Mouse (Mus musculus) c-Kit-positive CD71-negative TER-119-negative erythroid progenitor cells, embryonic 14.5 days (primary cell): ENCODE results near the gene Txnrd2.

Experiments used
- DNase-seq: peaks from one replicate; pipeline ENCODE4 v3.0.0-alpha.2; 2013; ENCODE audit warnings: low read depth

Gene Txnrd2

DNA sequence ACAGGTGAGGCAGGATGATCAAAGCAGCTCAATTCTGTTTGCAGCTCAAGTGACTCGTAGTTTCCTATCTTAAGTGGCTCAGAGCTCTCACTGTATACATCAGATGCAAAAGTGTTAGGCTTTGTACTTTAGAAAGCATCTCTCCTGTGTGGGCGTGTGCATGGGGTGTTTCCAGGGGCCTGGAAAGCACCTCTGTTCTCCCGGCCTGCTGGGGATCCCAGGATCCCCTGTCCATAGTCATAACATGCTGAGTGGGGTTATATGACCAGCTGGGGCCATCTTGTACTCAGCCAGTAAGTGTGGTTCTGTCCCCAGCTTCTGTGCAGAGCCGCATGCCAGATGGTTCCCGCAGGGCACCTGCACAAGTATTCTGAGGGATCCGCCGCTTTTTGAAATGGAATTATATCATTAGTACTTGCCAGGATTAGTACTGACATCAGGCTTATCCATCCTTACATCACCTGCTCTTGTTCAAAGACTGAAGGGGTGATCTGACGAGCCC lies 26.2 kb downstream of the Txnrd2 start:
- no peak for DNase-seq

DNA sequence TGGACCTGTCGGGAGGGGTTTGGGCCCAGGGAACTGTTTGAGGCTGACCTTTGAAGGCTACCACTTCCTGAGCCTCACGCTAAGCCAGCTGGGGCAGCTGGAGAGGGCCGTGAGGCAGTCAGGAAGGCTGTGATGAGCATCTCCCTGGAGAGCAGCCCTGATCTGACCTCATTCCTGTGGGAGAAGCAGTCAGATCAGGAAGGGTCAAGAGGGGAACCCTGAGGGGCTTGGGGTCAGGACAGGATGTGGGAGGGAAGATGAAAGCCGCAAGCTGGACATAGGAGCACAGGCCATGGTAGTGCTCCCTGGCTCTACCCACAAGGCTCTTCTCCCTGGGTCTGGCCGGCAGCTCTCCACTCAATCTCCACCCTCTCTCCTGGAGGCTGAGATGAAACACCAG lies 27.7 kb downstream of the Txnrd2 start:
- DNase-seq = no peak

DNA sequence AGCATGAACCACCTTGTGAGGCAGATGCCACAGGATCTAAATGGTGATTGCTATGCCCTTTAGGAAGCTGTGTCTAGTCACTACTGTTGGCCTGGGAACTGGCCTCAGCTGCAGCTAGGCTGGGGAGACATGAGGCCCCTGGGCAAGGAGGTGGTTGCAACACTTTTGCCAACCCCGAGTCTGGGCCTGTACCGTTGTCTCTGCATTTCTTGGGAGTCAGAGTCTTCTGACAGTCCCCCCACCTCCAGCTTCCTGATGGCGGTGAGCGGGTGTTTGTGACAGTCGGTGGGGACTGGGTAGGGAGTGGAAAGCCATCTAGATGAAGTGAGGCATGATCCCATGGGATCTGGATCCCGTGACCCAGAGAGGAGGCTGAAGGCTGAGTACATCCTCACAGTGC lies 29.2 kb downstream of the Txnrd2 start:
- DNase-seq = no peak

DNA sequence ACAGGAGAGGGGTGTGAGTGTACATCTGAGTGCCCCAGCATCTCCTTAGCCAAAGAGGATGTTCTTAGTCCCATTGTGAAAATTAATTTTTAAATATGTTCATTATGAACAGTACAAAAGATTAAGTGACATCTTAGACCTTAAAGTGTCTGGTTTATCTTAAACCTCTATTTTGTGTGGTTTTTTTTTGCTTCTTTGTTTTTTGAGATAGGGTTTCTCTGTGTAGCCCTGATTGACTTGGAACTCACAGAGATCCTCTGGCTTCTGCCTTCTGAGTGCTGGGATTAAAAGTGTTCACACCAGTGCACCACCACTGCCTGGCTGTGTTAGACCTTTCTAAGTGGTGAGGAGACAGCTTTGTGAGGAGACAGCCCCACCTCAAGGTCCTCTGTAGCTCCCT lies 32.5 kb downstream of the Txnrd2 start:
- DNase-seq = no peak

DNA sequence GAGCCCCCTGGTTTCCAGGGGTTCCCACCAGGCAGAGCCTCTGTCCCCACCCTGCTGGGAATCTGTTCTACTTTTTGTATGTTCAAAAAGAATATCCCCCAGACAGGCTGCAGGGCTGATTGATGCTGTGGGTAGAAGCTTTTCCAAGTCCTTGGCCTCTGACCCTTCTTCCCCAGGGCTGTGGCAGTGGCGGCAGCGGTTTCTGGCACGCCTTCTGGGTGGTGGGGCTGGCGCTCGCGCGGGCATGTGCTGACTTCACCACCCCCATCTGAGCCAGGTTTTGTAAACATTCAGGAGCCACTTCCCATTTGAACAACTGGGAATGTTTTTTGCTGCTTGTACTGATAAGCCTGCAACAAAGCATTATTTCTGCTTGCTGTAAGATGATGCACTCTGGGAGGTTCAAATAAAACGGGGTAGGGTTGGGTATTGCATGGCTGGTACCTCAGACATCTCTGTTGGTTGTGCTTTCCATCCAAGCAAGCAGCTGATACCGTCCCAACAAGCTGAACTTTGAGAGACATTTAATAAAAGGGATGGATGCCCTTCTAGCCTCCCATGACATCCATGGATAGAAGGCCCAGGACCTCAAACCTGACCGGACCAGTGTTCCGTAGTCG lies 33.3 kb downstream of the Txnrd2 start:
- DNase-seq = no peak

DNA sequence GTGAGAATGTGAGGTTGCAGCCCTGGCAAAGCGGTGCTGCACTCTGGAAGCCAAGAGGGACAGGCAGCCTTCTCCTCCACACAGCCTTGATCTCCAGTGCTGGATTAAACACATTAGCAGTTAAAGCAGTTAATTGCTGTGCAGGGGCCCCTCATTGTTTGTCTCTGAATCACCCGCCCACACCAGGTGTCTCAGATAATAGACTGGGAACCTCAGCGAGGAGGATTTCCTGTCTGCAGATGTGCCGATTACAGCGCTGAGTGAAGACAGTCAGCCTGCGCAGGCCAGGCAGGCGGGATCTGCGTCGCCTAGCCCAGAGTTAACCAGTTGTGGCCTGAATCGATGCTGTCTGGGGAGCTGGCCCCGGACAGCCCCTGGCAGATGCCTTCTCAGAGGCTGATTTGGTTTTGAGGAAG lies 33.8 kb downstream of the Txnrd2 start:
- peak; percentile 70 for DNase-seq

DNA sequence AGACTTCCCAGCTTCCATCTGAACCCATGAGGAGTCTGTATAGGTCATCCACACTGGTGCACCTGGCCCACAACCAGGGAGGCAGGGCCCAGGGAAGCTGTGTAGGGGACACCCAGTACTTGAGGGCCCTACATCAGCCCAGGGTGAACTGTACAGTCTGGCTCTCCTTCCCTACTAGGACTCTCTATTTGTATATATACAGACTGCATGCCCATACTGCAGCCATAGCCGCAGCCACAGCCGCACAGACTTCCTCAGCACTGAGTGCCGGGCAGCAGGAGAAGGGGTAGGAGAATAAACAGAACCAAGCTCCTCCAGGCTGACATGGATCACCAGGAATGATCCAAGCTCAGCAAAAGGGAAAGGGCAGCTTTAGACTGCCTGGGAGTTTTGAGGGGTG lies 34.6 kb downstream of the Txnrd2 start:
- no peak for DNase-seq

DNA sequence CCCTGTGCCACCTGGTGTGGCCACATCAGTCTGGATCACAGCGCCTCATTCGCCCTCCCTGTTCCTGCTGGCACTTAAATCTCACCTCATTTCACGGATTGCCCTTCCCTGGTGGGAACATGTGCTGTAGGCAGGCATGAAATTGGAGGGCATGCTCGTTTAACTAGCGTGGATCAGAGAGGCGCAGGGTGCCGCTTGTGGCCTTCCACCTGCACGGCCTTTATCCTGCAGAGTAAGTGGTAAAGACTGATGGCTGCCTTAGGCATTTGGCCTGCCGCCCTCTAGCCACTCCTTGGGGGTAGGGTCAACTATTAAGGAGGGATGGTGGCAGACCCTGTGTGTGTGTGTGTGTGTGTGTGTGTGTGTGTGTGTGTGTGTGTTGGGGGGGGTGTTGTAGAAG lies 35.8 kb downstream of the Txnrd2 start:
- DNase-seq = no peak

DNA sequence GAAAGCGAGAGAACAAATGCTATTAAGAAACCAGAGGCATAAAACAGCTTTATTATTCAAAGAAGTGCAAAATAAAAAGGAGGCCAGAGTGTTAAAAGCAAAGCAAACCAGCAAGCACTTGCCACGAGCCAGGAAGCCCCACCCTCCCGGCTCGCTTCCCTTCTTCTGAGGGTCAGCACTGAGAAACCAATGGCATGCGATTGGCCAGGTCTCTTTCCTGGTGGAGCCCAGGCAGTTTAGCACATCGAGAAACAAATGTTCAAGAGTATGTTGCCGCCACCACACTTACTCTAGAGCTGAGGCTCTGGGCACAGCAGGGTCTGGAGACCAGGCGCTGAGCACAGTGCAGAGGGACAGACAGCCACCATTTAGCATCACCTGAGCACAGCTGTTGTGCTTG lies 36.4 kb downstream of the Txnrd2 start:
- no peak for DNase-seq

DNA sequence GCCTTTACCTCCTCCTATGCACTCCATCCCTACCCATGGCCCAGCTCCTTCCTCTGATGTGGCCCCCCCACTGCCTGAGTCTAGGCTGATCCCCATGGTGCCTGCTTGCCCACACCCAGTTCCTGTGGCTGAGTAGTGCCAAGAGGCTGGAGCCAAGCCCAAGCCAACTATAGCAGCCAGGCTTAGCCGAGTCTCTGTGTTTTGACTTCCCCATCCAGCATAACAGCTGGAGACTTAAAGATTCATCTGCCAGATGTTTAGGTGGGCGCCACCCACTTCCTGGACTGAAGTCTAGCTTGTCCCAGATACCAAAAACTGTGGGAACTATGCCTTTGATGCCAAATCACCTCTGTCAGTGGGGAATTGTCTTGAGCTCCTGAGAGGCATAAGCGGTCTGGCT lies 38.1 kb downstream of the Txnrd2 start:
- no peak for DNase-seq

DNA sequence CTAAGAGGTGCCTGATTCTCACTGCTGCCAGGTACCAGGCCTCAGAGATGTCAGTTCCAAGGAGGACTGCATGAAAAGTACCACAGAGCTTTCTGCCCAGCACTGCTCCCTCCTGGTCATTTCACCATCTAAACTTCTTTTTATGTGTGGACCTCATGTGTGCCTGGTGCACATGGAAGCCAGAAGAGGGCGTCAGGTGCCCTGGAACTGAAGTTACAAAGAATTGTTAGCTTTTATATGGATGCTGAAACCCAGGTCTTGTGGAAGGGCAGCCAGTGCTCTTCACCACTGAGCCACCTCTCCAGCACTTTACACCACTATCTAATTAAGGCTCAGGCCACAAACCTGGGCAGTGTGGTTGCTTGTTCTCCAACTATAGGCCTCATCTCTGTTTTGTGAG lies 44.6 kb downstream of the Txnrd2 start:
- no peak for DNase-seq

DNA sequence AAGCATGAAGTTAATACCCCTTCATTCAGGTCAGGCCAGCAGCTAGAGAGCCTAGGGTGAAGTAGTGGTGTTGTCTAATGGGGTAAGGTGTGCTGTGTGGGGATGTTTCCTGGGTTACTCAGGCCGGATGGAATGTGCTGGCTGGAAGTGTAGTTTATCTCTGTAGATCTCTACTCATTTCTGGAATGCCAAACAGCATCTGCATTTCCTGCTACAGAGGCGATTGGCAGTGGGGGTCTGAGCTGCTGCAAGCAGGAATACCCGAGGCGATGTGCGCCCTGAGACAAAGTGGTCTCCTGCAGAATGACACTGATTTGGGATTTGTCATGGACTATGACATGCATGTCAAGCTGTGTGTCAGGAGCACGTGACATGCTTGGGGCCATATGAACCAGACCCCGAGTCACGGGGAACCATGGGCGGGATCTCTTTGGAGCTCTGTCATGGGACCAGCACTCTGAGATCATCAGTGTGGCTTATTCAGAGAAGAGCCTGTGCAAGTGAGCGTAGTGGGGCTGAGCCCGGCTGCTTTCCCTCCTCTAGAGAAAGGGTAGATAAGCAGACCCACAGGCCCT lies 45.3 kb downstream of the Txnrd2 start:
- DNase-seq = no peak

DNA sequence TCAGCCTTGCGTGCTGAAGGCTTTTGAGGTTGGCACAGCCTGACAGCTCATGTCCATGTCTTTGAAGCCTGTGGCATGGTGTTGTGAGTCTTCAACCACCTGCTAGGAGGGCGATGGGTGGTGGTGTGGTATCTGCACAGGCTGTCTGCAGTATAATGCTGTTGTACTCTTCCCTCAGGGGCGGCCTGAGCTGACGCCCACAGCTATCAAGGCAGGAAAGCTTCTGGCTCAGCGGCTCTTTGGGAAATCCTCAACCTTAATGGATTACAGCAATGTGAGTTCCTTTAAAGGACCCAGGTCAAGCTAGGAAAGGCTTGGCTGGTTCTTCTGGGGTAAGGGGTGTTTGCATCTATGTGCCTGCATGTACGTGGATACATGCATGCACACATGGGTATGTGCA lies 45.8 kb downstream of the Txnrd2 start:
- no peak for DNase-seq

DNA sequence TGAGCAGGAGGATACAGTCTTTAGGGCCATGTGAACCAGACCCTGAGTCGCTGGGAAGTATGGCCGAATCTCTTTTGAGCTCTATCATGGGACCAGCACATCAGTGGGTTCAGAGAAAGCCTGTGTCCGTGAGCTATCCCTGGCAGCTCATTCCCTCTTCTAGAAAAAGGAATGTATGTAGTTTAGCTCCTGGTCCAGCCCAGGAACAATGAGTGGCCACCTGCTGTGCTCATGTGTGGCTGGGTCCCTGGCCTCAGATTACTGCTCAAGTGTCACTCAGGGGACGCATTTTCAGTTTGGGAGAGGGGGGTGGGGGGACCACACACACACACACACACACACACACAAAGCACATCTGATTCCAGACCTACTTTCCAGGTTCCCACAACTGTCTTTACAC lies 46.2 kb downstream of the Txnrd2 start:
- DNase-seq = no peak

DNA sequence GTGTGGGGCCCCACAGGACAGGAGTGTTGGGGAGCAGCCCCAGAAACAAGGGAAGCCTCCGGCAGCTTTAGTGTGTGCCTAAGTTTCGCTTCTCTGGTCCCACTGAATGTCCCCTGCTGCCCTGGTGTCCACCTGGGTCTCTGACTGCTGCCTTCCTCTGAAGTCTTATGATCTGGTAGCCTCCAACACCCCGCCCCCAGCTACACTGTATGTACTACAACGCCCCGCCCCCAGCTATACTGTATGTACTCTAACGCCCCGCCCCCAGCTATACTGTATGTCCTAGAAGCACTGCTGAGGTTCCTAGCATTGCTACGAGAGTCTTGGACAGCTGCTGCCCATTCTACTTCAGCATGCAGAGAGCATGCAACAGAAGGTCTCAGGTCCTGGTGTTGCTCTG lies 46.8 kb downstream of the Txnrd2 start:
- no peak for DNase-seq

DNA sequence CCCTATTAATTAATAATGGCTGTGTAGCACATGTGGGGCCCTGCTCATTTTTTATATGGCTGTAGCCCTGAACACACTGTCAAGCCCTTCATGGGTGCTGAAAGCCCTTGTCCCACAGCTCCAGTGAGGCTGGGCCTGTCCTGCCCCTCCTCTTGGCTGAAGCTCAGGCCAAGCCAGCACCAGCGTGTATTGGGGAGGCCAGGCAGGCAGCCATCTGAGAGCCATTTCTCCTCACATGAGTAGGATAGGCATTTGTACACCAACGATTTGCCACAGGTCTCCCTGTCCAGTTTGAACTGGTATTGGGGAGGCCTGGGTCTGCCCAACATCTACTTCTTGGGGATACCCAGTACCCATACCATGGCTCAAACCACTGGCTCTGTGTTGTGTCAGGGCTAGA lies 47.8 kb downstream of the Txnrd2 start:
- no peak for DNase-seq

DNA sequence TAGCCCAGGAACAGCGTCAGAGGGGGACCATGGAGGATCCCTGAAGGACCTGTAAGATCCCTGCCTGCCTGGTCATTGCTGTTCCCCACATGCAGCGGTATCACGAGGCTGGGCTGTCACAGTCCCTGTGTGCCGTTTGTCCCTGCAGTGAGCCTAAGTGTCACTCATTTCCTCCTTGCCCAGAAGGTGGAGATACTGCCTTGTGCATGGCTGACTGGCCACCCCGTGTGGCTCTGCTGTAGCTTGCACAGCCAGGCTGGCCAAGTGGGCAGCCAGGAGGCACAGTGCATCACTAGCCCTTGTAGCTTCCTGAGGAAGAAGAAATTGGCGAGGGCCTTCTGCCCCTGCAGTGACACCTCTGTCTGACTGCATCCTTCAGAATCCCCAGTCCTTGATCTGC lies 51.8 kb downstream of the Txnrd2 start:
- no peak for DNase-seq

DNA sequence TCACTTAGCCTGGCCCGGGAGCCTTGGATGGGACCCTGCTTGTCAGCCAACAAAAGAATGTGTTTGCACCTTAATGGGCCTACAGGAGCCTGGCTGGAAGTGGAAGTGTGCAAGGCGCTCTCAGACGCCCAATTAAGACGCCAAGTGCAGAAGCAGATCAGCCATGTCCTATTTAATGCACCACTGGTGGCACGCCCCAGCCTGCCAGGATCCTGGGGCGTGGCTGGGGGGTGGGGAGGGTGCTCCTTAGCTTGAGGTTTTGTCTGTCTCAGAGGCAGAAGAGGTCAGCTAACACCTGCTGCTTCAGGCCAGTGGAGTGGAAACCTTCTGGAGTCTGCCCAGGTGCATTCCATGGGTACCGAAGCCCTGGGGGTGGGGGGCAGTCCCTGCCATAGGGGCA lies 53.5 kb downstream of the Txnrd2 start:
- no peak for DNase-seq

DNA sequence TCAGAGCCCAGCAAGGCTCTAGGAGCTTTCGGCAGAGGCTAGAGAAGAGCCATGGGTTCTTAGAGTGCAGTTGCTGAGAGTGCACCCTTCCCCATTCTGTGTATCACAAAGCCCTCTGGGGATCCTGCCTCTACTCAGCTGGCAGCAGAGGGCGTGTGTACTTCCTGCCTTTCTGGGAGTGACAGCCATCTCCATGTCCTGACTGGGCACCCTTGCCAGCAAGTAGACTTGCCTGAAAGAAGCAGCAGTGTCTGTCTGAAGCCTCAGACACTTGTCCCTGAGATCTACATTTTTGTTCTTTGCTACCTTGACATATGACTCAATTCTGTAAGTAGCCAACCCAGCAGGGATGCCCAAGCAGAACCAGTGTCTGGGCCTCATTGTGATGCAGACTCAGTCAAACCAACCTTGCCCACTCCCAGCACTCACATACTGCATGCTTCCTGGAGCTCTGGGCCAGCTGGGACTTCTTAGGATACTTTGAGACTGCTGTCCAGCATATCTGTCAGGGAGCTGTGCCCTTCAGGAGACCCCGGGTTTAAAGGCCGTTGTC lies 54.8 kb downstream of the Txnrd2 start:
- no peak for DNase-seq

DNA sequence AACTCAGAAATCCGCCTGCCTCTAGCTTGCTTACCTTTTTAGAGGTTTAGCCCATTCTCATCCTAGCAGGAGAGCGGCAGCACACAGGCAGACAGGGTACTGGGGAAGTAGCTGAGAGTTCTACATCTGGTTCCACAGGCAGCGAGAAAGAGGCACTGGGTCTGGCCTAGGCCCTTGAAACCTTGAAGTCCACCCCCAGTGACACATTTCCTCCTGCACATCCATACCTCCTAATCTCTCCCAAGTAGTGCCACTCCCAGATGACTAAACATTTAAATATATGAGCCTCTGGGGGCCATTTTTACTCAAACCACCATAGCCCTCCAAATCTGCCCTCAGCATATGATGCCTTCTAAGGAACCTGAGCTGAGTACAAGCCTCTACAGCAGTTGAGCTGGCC lies 56.2 kb downstream of the Txnrd2 start:
- no peak for DNase-seq

DNA sequence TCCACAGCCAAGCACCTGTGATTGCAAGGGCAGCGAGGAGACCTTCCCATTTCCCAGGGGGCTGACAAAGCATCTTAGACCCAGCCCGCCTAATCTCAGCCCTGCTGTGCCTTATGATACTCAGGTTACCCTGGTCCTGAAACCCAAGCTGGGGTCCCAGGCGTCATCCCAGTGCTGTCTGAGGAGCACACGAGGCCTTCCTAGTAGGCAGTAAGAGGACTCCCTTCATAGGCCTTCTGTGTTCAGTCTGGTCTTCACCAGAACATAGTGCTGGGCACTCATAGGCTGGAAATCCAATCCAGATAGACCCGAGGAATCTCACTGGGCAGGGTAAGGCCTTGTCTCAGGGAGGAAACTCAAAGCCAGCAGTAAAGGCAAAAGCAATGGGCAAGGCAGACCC lies 57.7 kb downstream of the Txnrd2 start:
- DNase-seq = no peak

DNA sequence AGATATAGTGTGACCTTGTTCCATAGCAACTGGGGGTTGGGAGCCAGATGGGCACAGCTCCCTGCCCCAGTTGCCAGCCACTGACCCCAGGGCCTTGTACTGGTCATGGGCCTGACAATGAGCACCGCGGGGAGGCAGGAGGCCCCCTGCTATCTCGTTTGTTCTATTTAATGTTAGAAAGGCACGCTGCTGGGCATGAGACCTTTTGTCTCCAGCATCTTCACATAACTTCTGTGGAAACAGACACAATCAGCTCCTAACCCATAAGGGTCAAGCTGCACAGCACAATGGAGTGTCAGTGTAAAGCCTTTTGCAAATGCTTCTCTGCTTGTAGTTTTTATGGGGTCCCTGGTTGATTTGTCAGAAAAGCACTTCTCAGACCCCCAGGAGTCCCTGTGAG lies 58.2 kb downstream of the Txnrd2 start:
- DNase-seq = no peak

DNA sequence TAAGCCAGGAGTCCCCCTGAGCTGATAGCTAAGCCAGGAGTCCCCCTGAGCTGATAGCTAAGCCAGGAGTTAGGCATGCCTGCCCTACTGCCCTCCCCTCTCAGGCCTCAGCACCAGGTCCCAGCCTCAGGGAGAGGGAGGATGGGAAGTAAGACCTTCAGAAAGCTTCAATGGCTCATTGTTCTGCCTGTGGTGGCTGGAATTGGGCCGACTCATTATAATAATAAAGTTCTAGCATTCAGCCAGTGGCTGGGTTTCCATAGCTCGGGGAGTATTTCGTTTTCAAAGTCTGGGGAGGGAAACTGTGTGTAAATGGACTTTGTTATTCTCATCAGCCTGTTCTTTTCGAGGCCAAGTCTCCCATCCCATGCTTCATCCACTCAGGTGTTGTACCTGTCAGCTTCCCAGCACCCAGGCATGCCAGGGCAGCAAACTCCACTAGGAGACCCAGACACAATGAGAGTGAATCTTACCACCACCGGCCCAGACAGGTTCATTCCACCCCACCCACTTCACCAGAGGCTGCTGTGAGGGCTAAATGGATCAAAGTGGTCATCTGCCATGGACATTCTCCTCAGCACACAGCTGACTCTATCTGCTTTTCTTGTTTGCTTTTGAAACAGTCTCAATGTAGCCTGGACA lies 58.7 kb downstream of the Txnrd2 start:
- no peak for DNase-seq

DNA sequence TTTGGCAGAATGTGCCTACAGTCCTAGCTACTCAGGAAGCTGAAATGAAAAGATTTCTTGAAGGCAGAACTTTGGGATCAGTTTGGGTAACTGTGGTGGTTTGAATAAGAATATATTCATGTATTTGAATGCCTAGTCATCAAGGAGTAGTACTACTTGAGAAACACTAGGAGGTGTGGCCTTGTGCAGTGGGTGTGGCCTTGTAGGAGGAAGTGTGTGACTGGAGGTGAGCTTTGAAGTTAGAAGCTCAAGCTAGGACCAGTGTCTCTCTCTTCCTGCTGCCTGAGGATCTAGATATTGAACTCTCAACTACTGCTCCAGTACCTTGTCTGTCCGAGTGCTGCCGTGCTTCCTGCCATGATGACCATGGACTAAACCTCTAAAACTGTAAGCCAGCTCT lies 59.9 kb downstream of the Txnrd2 start:
- DNase-seq = no peak
